Mouse (Mus musculus) lung, embryonic 14.5 days (tissue): Measurements from ENCODE around the gene Gm28042. TPM values are rescaled to one million over a fixed set of nuclear protein-coding genes. Genes with fewer than 3 reads are reported as not detected.
A peak's percentile ranks its signal among the peaks of the same experiment; 100 is the strongest.

Source experiments
- ATAC-seq: fragments of 200-750 bp; cut with Nextera tagmentation; 2 replicates; pipeline ENCODE4 v1.8.0; 2017; ENCODE audit warnings: mild to moderate bottlenecking, moderate TSS enrichment, moderate library complexity; ENCODE audit not compliant: insufficient read depth
- DNase-seq: peaks from one replicate; pipeline ENCODE4 v3.0.0-alpha.2; 2015
- H3K27ac ChIP-seq: fragments of 300-500 bp; sonication (generic); 2 replicates; pipeline ENCODE4 v1.5.1; 2014; ENCODE audit warnings: low read depth, mild to moderate bottlenecking, moderate library complexity
- H3K27me3 ChIP-seq: fragments of 300-500 bp; sonication (generic); 2 replicates; pipeline ENCODE4 v1.6.1; 2014; ENCODE audit warnings: low read length, control low read depth; ENCODE audit not compliant: insufficient read depth
- H3K36me3 ChIP-seq: fragments of 300-500 bp; sonication (generic); 2 replicates; pipeline ENCODE4 v1.6.1; 2014; ENCODE audit warnings: control low read depth; ENCODE audit not compliant: insufficient read depth
- H3K4me1 ChIP-seq: fragments of 300-500 bp; sonication (generic); 2 replicates; pipeline ENCODE4 v1.6.1; 2014; ENCODE audit warnings: antibody characterized with exemption, control low read depth; ENCODE audit not compliant: insufficient read depth
- H3K4me2 ChIP-seq: fragments of 300-500 bp; sonication (generic); 2 replicates; pipeline ENCODE4 v1.6.1; 2014; ENCODE audit warnings: mild to moderate bottlenecking
- H3K4me3 ChIP-seq: fragments of 300-500 bp; sonication (generic); 2 replicates; pipeline ENCODE4 v1.5.1; 2014; ENCODE audit warnings: low read depth, low read length
- H3K9ac ChIP-seq: fragments of 300-500 bp; sonication (generic); 2 replicates; pipeline ENCODE4 v1.6.1; 2014
- H3K9me3 ChIP-seq: fragments of 300-500 bp; sonication (generic); 2 replicates; pipeline ENCODE4 v1.6.1; 2016; ENCODE audit warnings: low read depth, low read length, control low read depth
- CTCF ChIP-seq: IDR thresholded peaks from 2 replicates; pipeline ENCODE4 v1.5.1; 2016; ENCODE audit warnings: antibody characterized with exemption, low read depth
- WGBS: fragments of 180-500 bp; shearing (Covaris S2); extraction: QIAGEN DNeasy Blood & Tissue Kit; methylation state at CpG from one replicate; pipeline ENCODE4 v1.1.7; 2014; 5-methylcytosine and 5-hydroxymethylcytosine counted together
- polyA plus RNA-seq: library from polyadenylated mRNA; unstranded; fragments of >200 nt; fragmentation: Nextera tagmentation; extraction: Ambion mirVana; gene quantifications from 2 replicates; pipeline ENCODE4 v1.2.1, GENCODE M21; 2014

Gene Gm28042
- 2.2 and 3.3 TPM in 2 replicates for polyA plus RNA-seq

DNA sequence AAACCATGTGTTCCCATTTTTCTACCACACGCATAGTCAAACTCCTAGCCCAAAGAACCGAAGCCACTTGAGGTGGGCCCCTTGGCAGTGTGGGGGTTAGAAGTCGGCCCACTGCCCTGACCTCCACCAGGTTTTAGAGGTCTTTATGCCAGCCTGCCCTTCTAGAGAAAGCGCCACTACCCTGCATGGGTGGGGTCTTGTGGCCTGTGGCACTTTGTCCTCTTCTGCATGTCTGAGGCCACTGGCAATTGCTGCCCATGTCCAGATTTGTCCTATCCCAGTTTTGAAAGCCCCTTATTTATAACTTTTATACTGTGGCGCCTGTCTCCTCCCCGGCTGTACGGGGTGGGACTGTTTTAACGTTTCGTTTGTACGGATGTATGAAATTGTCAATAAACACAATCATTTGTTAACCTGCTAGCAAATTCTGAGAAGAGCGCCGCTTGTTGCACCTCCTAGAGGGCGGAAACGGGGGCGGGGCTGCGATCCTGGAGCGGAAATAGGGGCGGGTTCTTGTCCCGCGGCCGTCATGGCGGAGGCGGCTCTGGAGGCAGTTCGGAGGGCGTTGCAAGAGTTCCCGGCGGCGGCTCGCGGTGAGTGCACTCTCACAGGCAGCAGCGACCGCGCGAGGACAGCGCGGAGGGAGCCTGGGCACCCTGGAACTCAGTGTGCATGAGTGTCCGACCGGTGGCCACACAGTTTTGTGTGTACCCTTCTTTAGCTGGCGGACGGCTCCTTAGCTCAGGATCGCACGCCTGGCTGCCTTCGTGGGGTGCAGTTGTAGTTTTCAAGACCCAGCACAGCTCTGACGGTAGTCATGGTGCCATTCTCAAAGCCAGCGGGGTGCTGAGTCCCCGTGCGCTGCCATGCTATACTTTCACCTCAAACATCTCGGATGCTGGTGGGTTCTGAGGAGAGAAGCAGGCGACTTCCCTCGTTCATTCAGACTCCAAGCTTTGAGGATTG, at the start of gene Gm28042, which contains the start of gene Jmjd7:
Gm28042 (plus strand) TSS at position 510 of the 966 bp plus-strand sequence.
Jmjd7 (plus strand) TSS at position 500 of the 966 bp plus-strand sequence.
- peak; percentile 93 for ATAC-seq
- WGBS: 5% methylated on average over 50 of the region's 50 CpGs
- peak; percentile 95 for DNase-seq
- 0 out of 2 replicates have a peak, but pooled peaks cover 9% of the 10 kb centered on the region for H3K4me1 ChIP-seq
- TF ChIP-seq CTCF: peak; percentile 6; the same call in 1 of the 2 replicates
- H3K36me3 ChIP-seq: peaks cover 45% of the 10 kb centered on the region
- H3K27ac ChIP-seq: peak within 1 kb of the TSS; percentile 93
- H3K9me3 ChIP-seq: no peaks in the 10 kb centered on the region
- peak within 1 kb of the TSS; percentile 77 for H3K4me3 ChIP-seq
- peak within 1 kb of the TSS; percentile 80 for H3K4me2 ChIP-seq
- H3K27me3 ChIP-seq: no peaks in the 10 kb centered on the region
- H3K9ac ChIP-seq: peak within 1 kb of the TSS; percentile 82

DNA sequence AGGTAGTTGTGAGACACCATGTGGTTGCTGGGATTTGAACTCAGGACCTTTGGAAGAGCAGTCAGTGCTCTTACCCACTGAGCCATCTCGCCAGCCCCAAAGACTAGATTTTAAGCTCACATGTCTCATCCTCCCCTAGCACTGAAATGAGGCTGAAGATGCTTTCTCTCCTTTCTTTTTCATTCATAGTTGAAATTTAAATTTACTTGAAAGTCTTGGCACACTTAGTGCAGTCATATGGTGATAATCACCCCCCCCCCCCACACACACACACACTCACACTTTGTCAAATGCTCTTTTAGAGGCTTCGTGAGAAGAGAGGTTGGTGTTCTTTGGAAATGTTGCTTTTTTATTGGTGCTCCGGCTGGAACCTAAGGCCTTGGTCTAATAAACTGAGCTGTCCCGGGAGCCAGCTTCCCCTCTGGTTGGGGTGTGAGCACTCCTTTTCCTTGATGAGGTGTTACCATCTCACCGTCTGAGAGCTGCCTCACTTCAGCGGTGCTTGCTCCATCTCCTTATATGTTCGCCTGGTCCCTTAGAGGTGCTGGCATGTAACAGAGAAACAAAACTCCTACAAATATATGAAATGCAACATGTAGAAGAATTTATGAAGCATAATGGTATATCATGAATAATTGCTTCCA, 46.8 kb upstream of the Gm28042 start:
- Histone ChIP-seq H3K4me3 (no peak overlapping the region), H3K27me3 (no peaks in the 10 kb centered on the region), H3K9me3 (no peaks in the 10 kb centered on the region), H3K27ac (no peak overlapping the region), H3K9ac (no peak overlapping the region), H3K4me2 (no peak overlapping the region), H3K4me1 (no peaks in the 10 kb centered on the region), H3K36me3 (0 out of 2 replicates have a peak, but pooled peaks cover 4% of the 10 kb centered on the region)
- no peak for DNase-seq
- TF ChIP-seq CTCF: no peak
- no peak for ATAC-seq
- WGBS: 74% methylated on average over 7 of the region's 7 CpGs

DNA sequence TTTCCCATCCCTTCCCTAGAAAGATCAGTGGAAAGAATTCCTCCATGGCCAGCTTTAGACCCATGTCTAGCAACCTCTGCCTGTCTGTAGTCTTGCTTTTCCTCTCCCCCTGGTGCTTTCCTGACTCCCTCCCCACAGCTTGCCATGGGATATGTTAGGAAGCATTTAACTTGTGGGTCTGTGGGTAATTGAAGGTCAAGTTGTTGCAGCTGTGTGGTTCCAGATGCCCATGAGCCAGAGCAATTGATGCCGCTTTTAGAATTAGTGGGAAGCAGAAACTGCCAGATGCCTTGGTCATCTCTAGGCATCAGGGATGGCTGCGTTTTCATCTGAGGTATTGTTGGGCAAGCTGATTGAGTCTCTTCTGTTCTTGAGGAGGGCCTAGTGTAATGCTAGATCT, 45.7 kb upstream of the Gm28042 start:
- H3K4me2 ChIP-seq: no peak overlapping the region
- WGBS: 96% methylated on average over 2 of the region's 2 CpGs
- no peak overlapping the region for H3K27ac ChIP-seq
- no peak for TF ChIP-seq CTCF
- no peaks in the 10 kb centered on the region for H3K4me1 ChIP-seq
- H3K9me3 ChIP-seq: no peaks in the 10 kb centered on the region
- H3K27me3 ChIP-seq: no peaks in the 10 kb centered on the region
- DNase-seq (no peak), ATAC-seq (no peak)
- H3K36me3 ChIP-seq: 0 out of 2 replicates have a peak, but pooled peaks cover 4% of the 10 kb centered on the region
- no peak overlapping the region for H3K4me3 ChIP-seq
- H3K9ac ChIP-seq: no peak overlapping the region

DNA sequence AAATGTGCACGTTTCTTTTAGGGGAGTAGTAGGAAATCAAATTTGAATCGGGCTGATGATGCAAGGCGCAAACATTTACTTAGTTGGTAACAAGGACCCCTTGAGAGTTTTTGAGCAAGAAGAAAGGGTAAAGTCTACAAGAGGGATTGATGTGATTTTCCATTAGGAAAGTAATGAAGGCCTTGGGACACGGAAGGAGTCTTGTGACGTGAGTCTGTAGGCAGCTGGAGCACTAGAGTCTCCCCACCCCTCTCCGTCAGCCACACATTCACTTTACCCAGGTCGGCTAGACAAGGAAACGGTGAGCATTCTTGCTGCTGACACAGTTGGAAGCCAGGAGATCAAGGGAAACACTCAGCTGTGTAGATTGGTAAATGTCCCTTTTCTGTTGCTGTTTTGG, 41.4 kb upstream of the Gm28042 start:
- Histone ChIP-seq H3K9ac (no peak overlapping the region), H3K4me2 (no peak overlapping the region), H3K4me3 (no peak overlapping the region), H3K36me3 (0 out of 2 replicates have a peak, but pooled peaks cover 4% of the 10 kb centered on the region), H3K27ac (no peak overlapping the region), H3K27me3 (no peaks in the 10 kb centered on the region), H3K4me1 (no peaks in the 10 kb centered on the region), H3K9me3 (no peaks in the 10 kb centered on the region)
- 52% methylated on average over 8 of the region's 8 CpGs for WGBS
- no peak for TF ChIP-seq CTCF
- ATAC-seq: no peak
- DNase-seq: peak; percentile 27

- H3K36me3 ChIP-seq: 0 out of 2 replicates have a peak, but pooled peaks cover 4% of the 10 kb centered on the region
- no peak overlapping the region for H3K27ac ChIP-seq
- H3K4me3 ChIP-seq: no peak overlapping the region
- WGBS: 54% methylated on average over 6 of the region's 6 CpGs
- ATAC-seq: no peak
- DNase-seq: no peak
- no peak overlapping the region for H3K9ac ChIP-seq
- no peaks in the 10 kb centered on the region for H3K4me1 ChIP-seq
- H3K27me3 ChIP-seq: no peaks in the 10 kb centered on the region
- no peak for TF ChIP-seq CTCF
- no peak overlapping the region for H3K4me2 ChIP-seq
- no peaks in the 10 kb centered on the region for H3K9me3 ChIP-seq
These were observed 40.9 kb upstream of the Gm28042 start for GRCm38 (mm10) chr2:119986369-119986768.

DNA sequence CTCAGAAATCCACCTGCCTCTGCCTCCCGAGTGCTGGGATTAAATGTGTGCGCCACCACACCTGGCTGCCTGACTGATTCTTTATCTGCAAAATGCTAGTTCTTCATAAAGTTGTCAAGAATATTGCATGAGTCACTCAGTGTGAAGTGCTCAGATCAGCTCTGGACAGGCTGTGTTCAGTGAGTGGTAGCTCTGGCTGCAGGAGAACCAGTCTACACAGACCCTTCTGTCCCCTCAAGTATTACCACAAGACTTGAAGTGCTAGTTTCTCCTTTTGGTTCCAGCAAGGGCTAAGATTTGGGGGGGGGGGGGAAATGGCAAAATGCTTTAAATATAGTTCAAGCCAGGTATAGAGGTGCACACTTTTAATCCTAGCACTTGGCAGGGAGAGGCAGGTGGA, 39.9 kb upstream of the Gm28042 start:
- Histone ChIP-seq H3K4me3 (no peak overlapping the region), H3K27ac (no peak overlapping the region), H3K36me3 (0 out of 2 replicates have a peak, but pooled peaks cover 8% of the 10 kb centered on the region), H3K9ac (no peak overlapping the region), H3K27me3 (no peaks in the 10 kb centered on the region), H3K4me2 (no peak overlapping the region), H3K9me3 (no peaks in the 10 kb centered on the region), H3K4me1 (no peaks in the 10 kb centered on the region)
- TF ChIP-seq CTCF: no peak
- DNase-seq (no peak), ATAC-seq (no peak)
- 93% methylated on average over 2 of the region's 2 CpGs for WGBS

GRCm38 (mm10) chr2:119988952-119989351, 38.3 kb upstream of the Gm28042 start:
- no peaks in the 10 kb centered on the region for H3K27me3 ChIP-seq
- H3K4me1 ChIP-seq: no peaks in the 10 kb centered on the region
- H3K9me3 ChIP-seq: no peaks in the 10 kb centered on the region
- H3K27ac ChIP-seq: no peak overlapping the region
- WGBS: 87% methylated on average over 4 of the region's 4 CpGs
- H3K36me3 ChIP-seq: 0 out of 2 replicates have a peak, but pooled peaks cover 4% of the 10 kb centered on the region
- no peak for TF ChIP-seq CTCF
- H3K4me2 ChIP-seq: no peak overlapping the region
- DNase-seq (no peak), ATAC-seq (no peak)
- H3K9ac ChIP-seq: no peak overlapping the region
- no peak overlapping the region for H3K4me3 ChIP-seq
